Mouse (Mus musculus) midbrain, postnatal 0 days (tissue): ENCODE data around the gene Ofd1. TPM values are rescaled to one million over a fixed set of nuclear protein-coding genes. Genes with fewer than 3 reads are reported as not detected.

Experiments
- ATAC-seq: fragments of 200-750 bp; cut with Nextera tagmentation; 2 replicates; pipeline ENCODE4 v1.8.0; 2017; ENCODE audit warnings: moderate number of reproducible peaks, mild to moderate bottlenecking, moderate TSS enrichment, moderate library complexity; ENCODE audit not compliant: low FRiP score
- DNase-seq: peaks from one replicate; pipeline ENCODE4 v3.0.0-alpha.2; 2015; ENCODE audit warnings: low spot score
- H3K27ac ChIP-seq: fragments of 300-500 bp; sonication (generic); 2 replicates; pipeline ENCODE4 v1.5.1; 2014; ENCODE audit warnings: low read depth, mild to moderate bottlenecking, low read length, mixed read lengths
- H3K27me3 ChIP-seq: fragments of 300-500 bp; sonication (generic); 2 replicates; pipeline ENCODE4 v1.6.1; 2014; ENCODE audit warnings: low read length, control low read depth, mixed read lengths; ENCODE audit not compliant: insufficient read depth
- H3K36me3 ChIP-seq: fragments of 300-500 bp; sonication (generic); 2 replicates; pipeline ENCODE4 v1.6.1; 2014; ENCODE audit warnings: low read length, control low read depth, mixed read lengths; ENCODE audit not compliant: insufficient read depth
- H3K4me1 ChIP-seq: fragments of 300-500 bp; sonication (generic); 2 replicates; pipeline ENCODE4 v1.6.1; 2014; ENCODE audit warnings: mild to moderate bottlenecking, control low read depth, antibody characterized with exemption, low read length, mixed read lengths; ENCODE audit not compliant: insufficient read depth
- H3K4me2 ChIP-seq: fragments of 300-500 bp; sonication (generic); 2 replicates; pipeline ENCODE4 v1.6.1; 2014; ENCODE audit warnings: low read depth, mild to moderate bottlenecking, low read length, mixed read lengths; ENCODE audit not compliant: poor library complexity, severe bottlenecking
- H3K4me3 ChIP-seq: fragments of 300-500 bp; sonication (generic); 2 replicates; pipeline ENCODE4 v1.5.1; 2014; ENCODE audit warnings: low read depth, mild to moderate bottlenecking, low read length, moderate library complexity
- H3K9ac ChIP-seq: fragments of 300-500 bp; sonication (generic); replicated peaks from 2 replicates; pipeline ENCODE4 v1.6.1; 2014; ENCODE audit warnings: mild to moderate bottlenecking, low read length, moderate library complexity, mixed read lengths; ENCODE audit not compliant: poor library complexity, severe bottlenecking
- H3K9me3 ChIP-seq: fragments of 300-500 bp; sonication (generic); 2 replicates; pipeline ENCODE4 v1.6.1; 2016; ENCODE audit warnings: low read length, control low read depth
- CTCF ChIP-seq: IDR thresholded peaks from 2 replicates; pipeline ENCODE4 v1.5.1; 2016; ENCODE audit warnings: antibody characterized with exemption, mild to moderate bottlenecking
- WGBS: fragments of 180-500 bp; shearing (Covaris S2); extraction: QIAGEN DNeasy Blood & Tissue Kit; methylation state at CpG from one replicate; pipeline ENCODE4 v1.1.7; 2014; 5-methylcytosine and 5-hydroxymethylcytosine counted together
- polyA plus RNA-seq: library from polyadenylated mRNA; unstranded; fragments of >200 nt; fragmentation: Nextera tagmentation; extraction: Ambion mirVana; gene quantifications from 2 replicates; pipeline ENCODE4 v1.2.1, GENCODE M21; 2015
- total RNA-seq: library from RNA; depleted of rRNA; stranded (reverse); fragments of >200 nt; gene quantifications from 2 replicates; pipeline ENCODE4 v1.2.3, GENCODE M21; 2014

Ofd1 gene
- total and polyA plus RNA-seq, 2 experiments from 2014 or later = 5.3 to 6.7 TPM

GRCm38 (mm10) chrX:166356276-166356675 is 84.2 kb downstream of the Ofd1 start:
- H3K27me3 ChIP-seq = peaks cover 7% of the 10 kb centered on the region; the same call in 1 of the 2 replicates
- H3K4me1 ChIP-seq = no peaks in the 10 kb centered on the region
- no peaks in the 10 kb centered on the region; the same call in 1 of the 2 replicates for H3K36me3 ChIP-seq
- ATAC-seq = no peak
- 84% methylated on average over 3 of the region's 3 CpGs for WGBS
- no peaks in the 10 kb centered on the region for H3K9me3 ChIP-seq
- no peak overlapping the region for H3K4me3 ChIP-seq
- no peak for TF ChIP-seq CTCF
- no peak overlapping the region for H3K4me2 ChIP-seq
- DNase-seq = no peak
- no peak overlapping the region for H3K9ac ChIP-seq
- no peak overlapping the region for H3K27ac ChIP-seq

GRCm38 (mm10) chrX:166354913-166355312 is 85.6 kb downstream of the Ofd1 start:
- DNase-seq (no peak), ATAC-seq (no peak)
- Histone ChIP-seq H3K4me1 (no peaks in the 10 kb centered on the region), H3K9me3 (no peaks in the 10 kb centered on the region), H3K27ac (no peak overlapping the region), H3K27me3 (peaks cover 7% of the 10 kb centered on the region; the same call in 1 of the 2 replicates), H3K36me3 (no peaks in the 10 kb centered on the region; the same call in 1 of the 2 replicates), H3K4me3 (no peak overlapping the region), H3K9ac (no peak overlapping the region), H3K4me2 (no peak overlapping the region)
- no peak for TF ChIP-seq CTCF
- 100% methylated on average over 1 of the region's 1 CpGs for WGBS

GRCm38 (mm10) chrX:166353412-166353811 is 87.1 kb downstream of the Ofd1 start:
- no peaks in the 10 kb centered on the region for H3K9me3 ChIP-seq
- H3K9ac ChIP-seq = no peak overlapping the region
- no peak for TF ChIP-seq CTCF
- peaks cover 7% of the 10 kb centered on the region; the same call in 1 of the 2 replicates for H3K27me3 ChIP-seq
- ATAC-seq (no peak), DNase-seq (no peak)
- H3K36me3 ChIP-seq = no peaks in the 10 kb centered on the region
- H3K4me3 ChIP-seq = no peak overlapping the region
- no peak overlapping the region for H3K4me2 ChIP-seq
- no peaks in the 10 kb centered on the region for H3K4me1 ChIP-seq
- H3K27ac ChIP-seq = no peak overlapping the region
- WGBS = 64% methylated on average over 2 of the region's 2 CpGs

- Histone ChIP-seq H3K4me3 (no peak overlapping the region), H3K9ac (no peak overlapping the region), H3K27me3 (peaks cover 7% of the 10 kb centered on the region; the same call in 1 of the 2 replicates), H3K27ac (no peak overlapping the region), H3K9me3 (no peaks in the 10 kb centered on the region), H3K4me2 (no peak overlapping the region), H3K4me1 (no peaks in the 10 kb centered on the region), H3K36me3 (no peaks in the 10 kb centered on the region)
- peak; percentile 57 for DNase-seq
- TF ChIP-seq CTCF = peak; percentile 67
- peak; percentile 47; the same call in 1 of the 2 replicates for ATAC-seq
- 29% methylated on average over 6 of the region's 6 CpGs for WGBS
Measured at GRCm38 (mm10) chrX:166351790-166352189, 88.7 kb downstream of the Ofd1 start.

- no peak for TF ChIP-seq CTCF
- ATAC-seq (no peak), DNase-seq (peak; percentile 31)
- no peaks in the 10 kb centered on the region for H3K27me3 ChIP-seq
- no peak overlapping the region for H3K9ac ChIP-seq
- peak overlapping the region; percentile 44 for H3K4me3 ChIP-seq
- H3K36me3 ChIP-seq = no peaks in the 10 kb centered on the region
- no peak overlapping the region for H3K27ac ChIP-seq
- WGBS = 44% methylated on average over 4 of the region's 4 CpGs
- no peaks in the 10 kb centered on the region for H3K4me1 ChIP-seq
- peak overlapping the region; percentile 48 for H3K4me2 ChIP-seq
- no peaks in the 10 kb centered on the region for H3K9me3 ChIP-seq
Measured at GRCm38 (mm10) chrX:166348634-166349033, 91.9 kb downstream of the Ofd1 start.

GRCm38 (mm10) chrX:166348086-166348485 is 92.4 kb downstream of the Ofd1 start:
- Histone ChIP-seq H3K27me3 (no peaks in the 10 kb centered on the region), H3K9me3 (no peaks in the 10 kb centered on the region), H3K4me2 (peak overlapping the region; percentile 48), H3K36me3 (no peaks in the 10 kb centered on the region), H3K4me1 (no peaks in the 10 kb centered on the region), H3K27ac (0 out of 2 replicates have a peak overlapping the region, but pooled peaks have one; percentile 27), H3K9ac (peak overlapping the region; percentile 13; the same call in 1 of the 2 replicates), H3K4me3 (peak overlapping the region; percentile 44)
- TF ChIP-seq CTCF = no peak
- no peak for ATAC-seq
- no peak for DNase-seq
- WGBS = 41% methylated on average over 6 of the region's 6 CpGs
